9 mouse cellular contexts compared by ENCODE assay signal in the genomic region with DNA sequence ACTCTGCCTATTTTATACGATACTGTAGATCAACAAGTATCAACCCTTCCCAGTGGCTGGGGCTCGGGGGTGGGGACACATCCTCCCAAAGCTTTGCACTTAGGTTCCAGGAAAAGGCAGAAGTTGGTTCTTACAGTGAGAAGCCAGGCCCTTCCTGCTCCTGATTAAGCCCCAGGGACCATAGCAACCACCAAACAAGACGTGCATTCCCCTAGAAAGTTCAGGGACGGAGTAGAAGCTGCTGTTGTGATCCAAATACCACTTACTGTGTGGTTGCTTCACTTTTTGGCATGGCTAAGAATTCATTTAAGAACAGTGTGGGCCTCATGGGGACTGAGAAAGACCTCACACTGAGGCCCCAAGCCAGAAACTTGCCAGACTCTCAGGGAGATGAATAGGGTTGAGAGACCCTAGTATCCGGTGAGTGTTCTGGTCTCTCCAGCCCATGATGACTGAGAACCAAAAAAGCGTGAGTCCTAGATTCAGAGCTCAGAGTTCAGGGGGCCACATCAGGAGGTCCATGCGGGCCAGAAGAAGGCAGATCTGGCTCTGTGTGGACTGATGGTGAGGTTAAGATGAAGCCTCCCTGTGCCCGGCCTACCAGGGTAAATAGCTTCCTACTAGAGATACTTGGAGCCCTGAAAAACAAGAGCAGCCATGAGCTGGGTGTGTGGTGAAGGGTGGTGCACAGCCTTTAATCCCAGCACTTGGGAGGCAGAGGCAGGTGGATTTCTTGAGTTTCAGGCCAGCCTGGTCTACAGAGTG. TPM values are rescaled to one million over a fixed set of nuclear protein-coding genes. Genes with fewer than 3 reads are reported as not detected.
DNase-seq lines count a peak whose midpoint lies in the region; ATAC-seq lines count a peak whose summit lies in the region.
"Had no signal": no experiment of that assay in that cellular context is flagged by ENCODE, and none has a peak within 500 bp of the region (broad histone marks: within the 10 kb centered on the region; RNA-seq: fewer than 3 reads in every experiment).

No protein-coding gene starts in this region.

- no peaks in the 10 kb centered on the region for H3K36me3 ChIP-seq in intestine, embryonic 16.5 days (ENCODE audit: control insufficient read depth, insufficient read depth, low read length)
- H3K36me3 ChIP-seq: embryonic facial prominence, embryonic 12.5 days had no signal

- no peak overlapping the region for H3K4me3 ChIP-seq in intestine, embryonic 16.5 days (ENCODE audit: low read length)
- H3K4me3 ChIP-seq: embryonic facial prominence, embryonic 12.5 days had no signal

- peaks cover 3% of the 10 kb centered on the region; the same call in 1 of the 2 replicates for H3K4me1 ChIP-seq in intestine, embryonic 16.5 days (ENCODE audit: control insufficient read depth, insufficient read depth, low read length)

- H3K4me2 ChIP-seq in intestine, embryonic 16.5 days (ENCODE audit: low read depth, low read length): no peak overlapping the region
- H3K4me2 ChIP-seq: embryonic facial prominence, embryonic 12.5 days had no signal

- ATAC-seq in intestine, embryonic 16.5 days: peak; percentile 38
- ATAC-seq in megakaryocyte-erythroid progenitor cell, adult 5-6 weeks (replicated peaks; ENCODE audit: low FRiP score, low TSS enrichment, poor library complexity, severe bottlenecking): no peak
- ATAC-seq in erythroid progenitor cell, adult 5-6 weeks (replicated peaks; ENCODE audit: low FRiP score, poor library complexity, severe bottlenecking): no peak

- no peaks in the 10 kb centered on the region for H3K9me3 ChIP-seq in intestine, embryonic 16.5 days (ENCODE audit: control insufficient read depth, low read length)
- H3K9me3 ChIP-seq: embryonic facial prominence, embryonic 12.5 days had no signal

- H3K27me3 ChIP-seq in intestine, embryonic 16.5 days (replicated peaks; ENCODE audit: control insufficient read depth, insufficient read depth, low read length): no peaks in the 10 kb centered on the region
- H3K27me3 ChIP-seq: embryonic facial prominence, embryonic 12.5 days had no signal

- WGBS in intestine, embryonic 16.5 days: 61% methylated on average over 8 of the region's 8 CpGs

- peak; percentile 74 to 85 for DNase-seq in adrenal gland, adult (ENCODE audit: inconsistent age in 2 of 2, low spot score in 1 of 2)
- DNase-seq in adrenal gland, postnatal 4 days (ENCODE audit: low spot score in 2 of 2): no peak
- peak; percentile 19 for DNase-seq in ovary, adult 18-20 months (ENCODE audit: low spot score)
- DNase-seq in ovary, postnatal 10 days (ENCODE audit: low spot score): no peak
- no peak for DNase-seq in cerebellum, postnatal 25 days

- H3K27ac ChIP-seq in intestine, embryonic 16.5 days (ENCODE audit: low read length): no peak overlapping the region
- H3K27ac ChIP-seq: embryonic facial prominence, embryonic 12.5 days had no signal

- no peak overlapping the region for H3K9ac ChIP-seq in intestine, embryonic 16.5 days (ENCODE audit: low read depth, low read length)
- H3K9ac ChIP-seq: embryonic facial prominence, embryonic 12.5 days had no signal

RNA-seq across cellular contexts. Expression of a gene that starts 24.1 kb away (rescaled TPM):
- 100 to 1,000 TPM; 149 to 153 TPM for total RNA-seq in adrenal gland, postnatal 4 days (2021)
- polyA plus RNA-seq in intestine, embryonic 16.5 days (2015; fragmentation: Nextera tagmentation; extraction: Ambion mirVana): 10.5 and 13.2 TPM in 2 replicates
- 8.8 and 11.7 TPM in 2 replicates for total RNA-seq in megakaryocyte-erythroid progenitor cell, adult 5-6 weeks (2014; fragmentation: Nextera tagmentation)
- total RNA-seq in megakaryocyte-erythroid progenitor cell, adult 5-6 weeks (2017): 0.85 and 4.2 TPM in 2 replicates
- 14.4 and 21.8 TPM in 2 replicates for total RNA-seq in erythroid progenitor cell, adult 5-6 weeks (2015; ENCODE audit: low replicate concordance)
- total RNA-seq in erythroid progenitor cell, adult 5-6 weeks (2017; ENCODE audit: low replicate concordance): 15.1 TPM in 2 replicates

RNA-seq across cellular contexts. Expression of a gene that starts 53.7 kb away (rescaled TPM):
- total RNA-seq in adrenal gland, postnatal 4 days (2021): 10 to 100 TPM; 18.3 to 20.9 TPM
- polyA plus RNA-seq in intestine, embryonic 16.5 days (2015; fragmentation: Nextera tagmentation; extraction: Ambion mirVana): 7.7 and 10.3 TPM in 2 replicates
- total RNA-seq in megakaryocyte-erythroid progenitor cell, adult 5-6 weeks (2014; fragmentation: Nextera tagmentation): 7.7 and 7.8 TPM in 2 replicates
- total RNA-seq in megakaryocyte-erythroid progenitor cell, adult 5-6 weeks (2017): 1.4 and 3.9 TPM in 2 replicates
- 0.42 and 4.0 TPM in 2 replicates for total RNA-seq in erythroid progenitor cell, adult 5-6 weeks (2015; ENCODE audit: low replicate concordance)
- total RNA-seq in erythroid progenitor cell, adult 5-6 weeks (2017; ENCODE audit: low replicate concordance): 2.4 and 2.7 TPM in 2 replicates

Comparison
In these comparisons a context has a peak if more than half of its experiments do, and no peak if none do; other contexts are left out.
1. DNase-seq: peak in adrenal gland, adult (2 of 2) and ovary, adult 18-20 months (single experiment); none in adrenal gland, postnatal 4 days (0 of 2), ovary, postnatal 10 days (single experiment) and cerebellum, postnatal 25 days (0 of 2).
2. RNA of a gene that starts 24.1 kb away (total RNA-seq): 149 to 153 TPM in adrenal gland, postnatal 4 days; 14.4 to 21.8 TPM in erythroid progenitor cell, adult 5-6 weeks and 0.85 to 11.7 TPM in megakaryocyte-erythroid progenitor cell, adult 5-6 weeks; every median in the first group is over 4 times any median in the second.